Mouse (Mus musculus) midbrain, embryonic 13.5 days (tissue): Measurements from ENCODE around the gene Aox2. TPM values are rescaled to one million over a fixed set of nuclear protein-coding genes. Genes with fewer than 3 reads are reported as not detected.

ENCODE experiments used
- ATAC-seq: fragments of 200-750 bp; cut with Nextera tagmentation; 2 replicates; pipeline ENCODE4 v1.8.0; 2017; ENCODE audit warnings: mild to moderate bottlenecking, moderate TSS enrichment, moderate library complexity
- H3K27ac ChIP-seq: fragments of 300-500 bp; sonication (generic); 2 replicates; pipeline ENCODE4 v1.5.1; 2015; ENCODE audit warnings: inconsistent platforms, mild to moderate bottlenecking, moderate library complexity
- H3K27me3 ChIP-seq: fragments of 300-500 bp; sonication (generic); 2 replicates; pipeline ENCODE4 v1.6.1; 2015; ENCODE audit warnings: mild to moderate bottlenecking, inconsistent platforms
- H3K36me3 ChIP-seq: fragments of 300-500 bp; sonication (generic); 2 replicates; pipeline ENCODE4 v1.6.1; 2015; ENCODE audit warnings: mild to moderate bottlenecking, inconsistent platforms
- H3K4me1 ChIP-seq: fragments of 300-500 bp; sonication (generic); replicated peaks from 2 replicates; pipeline ENCODE4 v1.6.1; 2015; ENCODE audit warnings: inconsistent platforms
- H3K4me2 ChIP-seq: fragments of 300-500 bp; sonication (generic); replicated peaks from 2 replicates; pipeline ENCODE4 v1.6.1; 2015; ENCODE audit warnings: moderate library complexity, mild to moderate bottlenecking, inconsistent platforms
- H3K4me3 ChIP-seq: fragments of 300-500 bp; sonication (generic); replicated peaks from 2 replicates; pipeline ENCODE4 v1.5.1; 2015; ENCODE audit warnings: mild to moderate bottlenecking, inconsistent platforms
- H3K9ac ChIP-seq: fragments of 300-500 bp; sonication (generic); replicated peaks from 2 replicates; pipeline ENCODE4 v1.6.1; 2015; ENCODE audit warnings: mild to moderate bottlenecking, inconsistent platforms
- H3K9me3 ChIP-seq: fragments of 300-500 bp; sonication (generic); 2 replicates; pipeline ENCODE4 v1.6.1; 2016; ENCODE audit warnings: mild to moderate bottlenecking, inconsistent platforms
- WGBS: fragments of 180-500 bp; shearing (Covaris S2); methylation state at CpG from one replicate; pipeline ENCODE4 v1.1.7; 2015; 5-methylcytosine and 5-hydroxymethylcytosine counted together
- polyA plus RNA-seq: library from polyadenylated mRNA; unstranded; fragments of >200 nt; fragmentation: Nextera tagmentation; extraction: Ambion mirVana; gene quantifications from 2 replicates; pipeline ENCODE4 v1.2.1, GENCODE M21; 2015

Gene Aox2
- polyA plus RNA-seq, 1 experiment from 2014 or later: 0.05 TPM

GRCm38 (mm10) chr1:58308594-58308993 is 30.5 kb downstream of the Aox2 start:
- H3K4me2 ChIP-seq: no peak overlapping the region
- no peak for ATAC-seq
- WGBS: 89% methylated on average over 8 of the region's 8 CpGs

DNA sequence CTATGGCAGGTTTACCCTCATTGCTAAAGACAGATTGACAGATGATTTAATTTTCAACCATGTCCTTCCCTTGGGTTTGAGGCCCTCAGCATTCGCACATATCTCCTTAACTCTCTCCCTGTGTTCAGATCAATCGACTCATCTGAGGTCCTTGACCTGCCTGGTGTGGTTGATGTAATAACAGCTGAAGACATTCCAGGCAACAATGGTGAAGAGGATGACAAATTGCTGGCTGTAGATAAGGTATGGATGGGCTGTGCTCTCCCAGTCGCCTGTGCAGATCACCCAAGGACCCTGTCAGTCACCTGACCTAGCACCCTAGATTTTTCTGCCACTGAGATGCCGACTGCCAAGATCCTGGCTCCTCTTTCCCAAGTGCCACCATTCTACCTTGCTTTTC is 31.7 kb downstream of the Aox2 start:
- H3K9me3 ChIP-seq: no peaks in the 10 kb centered on the region
- ATAC-seq: no peak
- no peak overlapping the region for H3K4me3 ChIP-seq
- H3K36me3 ChIP-seq: no peaks in the 10 kb centered on the region
- H3K9ac ChIP-seq: no peak overlapping the region
- H3K27me3 ChIP-seq: no peaks in the 10 kb centered on the region
- no peak overlapping the region for H3K27ac ChIP-seq
- 91% methylated on average over 4 of the region's 4 CpGs for WGBS
- H3K4me2 ChIP-seq: no peak overlapping the region
- no peaks in the 10 kb centered on the region for H3K4me1 ChIP-seq

More at GRCm38 (mm10) chr1:58308594-58308993, 30.5 kb downstream of the Aox2 start:
- no peak overlapping the region for H3K4me3 ChIP-seq
- H3K27ac ChIP-seq: no peak overlapping the region
- H3K9ac ChIP-seq: no peak overlapping the region
- H3K9me3 ChIP-seq: no peaks in the 10 kb centered on the region
- H3K36me3 ChIP-seq: no peaks in the 10 kb centered on the region
- H3K4me1 ChIP-seq: no peaks in the 10 kb centered on the region
- no peaks in the 10 kb centered on the region for H3K27me3 ChIP-seq

GRCm38 (mm10) chr1:58311221-58311864 is 33.2 kb downstream of the Aox2 start:
- no peak overlapping the region for H3K27ac ChIP-seq
- ATAC-seq: no peak
- no peaks in the 10 kb centered on the region for H3K9me3 ChIP-seq
- H3K9ac ChIP-seq: no peak overlapping the region
- no peak overlapping the region for H3K4me2 ChIP-seq
- no peaks in the 10 kb centered on the region for H3K27me3 ChIP-seq
- H3K4me1 ChIP-seq: no peaks in the 10 kb centered on the region
- WGBS: 87% methylated on average over 7 of the region's 7 CpGs
- no peak overlapping the region for H3K4me3 ChIP-seq
- no peaks in the 10 kb centered on the region for H3K36me3 ChIP-seq

DNA sequence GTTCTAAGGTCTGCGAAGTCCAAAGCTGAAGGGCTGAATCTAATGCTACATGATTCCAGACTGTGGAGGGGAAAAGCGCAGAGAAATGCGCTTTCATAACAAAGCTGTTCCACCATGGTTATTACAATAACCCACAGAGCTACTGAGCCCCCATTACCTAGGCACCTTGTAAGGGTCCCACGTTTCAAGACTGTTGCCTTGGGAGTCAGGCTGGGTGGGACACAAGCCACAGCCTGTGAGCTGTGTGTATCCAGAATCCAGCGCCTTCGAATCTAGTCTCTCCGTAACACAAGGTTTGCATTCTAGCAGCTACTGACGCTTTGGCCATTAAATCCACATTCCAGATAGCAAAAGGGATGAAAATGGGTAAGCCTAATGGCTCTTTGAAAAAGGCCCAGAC is 35.0 kb downstream of the Aox2 start:
- Histone ChIP-seq H3K4me1 (no peaks in the 10 kb centered on the region), H3K9ac (no peak overlapping the region), H3K27me3 (no peaks in the 10 kb centered on the region), H3K27ac (no peak overlapping the region), H3K4me3 (no peak overlapping the region), H3K36me3 (no peaks in the 10 kb centered on the region), H3K9me3 (no peaks in the 10 kb centered on the region), H3K4me2 (no peak overlapping the region)
- WGBS: 88% methylated on average over 8 of the region's 8 CpGs
- ATAC-seq: no peak

- Histone ChIP-seq H3K9me3 (no peaks in the 10 kb centered on the region), H3K27me3 (no peaks in the 10 kb centered on the region), H3K4me3 (no peak overlapping the region), H3K4me1 (no peaks in the 10 kb centered on the region), H3K4me2 (no peak overlapping the region), H3K9ac (no peak overlapping the region), H3K36me3 (no peaks in the 10 kb centered on the region), H3K27ac (no peak overlapping the region)
- ATAC-seq: no peak
- 71% methylated on average over 6 of the region's 6 CpGs for WGBS
These were observed 37.4 kb downstream of the Aox2 start for GRCm38 (mm10) chr1:58315532-58315931.

GRCm38 (mm10) chr1:58333222-58333621 is 55.1 kb downstream of the Aox2 start:
- Histone ChIP-seq H3K4me3 (peak overlapping the region; percentile 14), H3K27ac (no peak overlapping the region), H3K9me3 (0 out of 2 replicates have a peak, but pooled peaks cover 4% of the 10 kb centered on the region), H3K4me2 (peak overlapping the region; percentile 47), H3K27me3 (no peaks in the 10 kb centered on the region), H3K9ac (peak overlapping the region; percentile 55; the same call in 1 of the 2 replicates), H3K4me1 (peaks cover 10% of the 10 kb centered on the region), H3K36me3 (no peaks in the 10 kb centered on the region)
- ATAC-seq: no peak
- 34% methylated on average over 4 of the region's 4 CpGs for WGBS

DNA sequence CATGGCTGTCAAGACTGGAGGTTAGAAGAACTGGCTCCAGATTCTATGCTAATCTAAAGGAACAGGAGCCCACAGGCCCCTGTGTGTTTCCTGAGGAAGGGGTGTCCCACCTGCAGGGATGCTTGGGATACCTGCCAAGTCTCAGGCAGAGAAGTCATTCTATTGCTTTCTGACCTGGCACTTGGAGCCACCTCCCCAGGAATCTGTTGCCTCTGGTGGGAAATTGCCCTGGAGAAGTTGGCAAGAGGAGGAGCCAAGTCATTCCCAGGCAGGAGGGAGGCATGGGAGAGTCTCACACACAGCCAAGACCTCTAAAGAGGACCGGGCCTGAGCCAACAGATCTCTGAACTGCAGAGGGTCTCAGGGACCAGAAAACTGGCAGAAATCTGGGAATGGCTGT is 61.8 kb downstream of the Aox2 start:
- Histone ChIP-seq H3K36me3 (no peaks in the 10 kb centered on the region), H3K4me1 (no peaks in the 10 kb centered on the region), H3K27me3 (no peaks in the 10 kb centered on the region), H3K4me2 (no peak overlapping the region), H3K9ac (no peak overlapping the region), H3K27ac (no peak overlapping the region), H3K4me3 (no peak overlapping the region), H3K9me3 (0 out of 2 replicates have a peak, but pooled peaks cover 4% of the 10 kb centered on the region)
- no peak for ATAC-seq
- 79% methylated on average over 1 of the region's 1 CpGs for WGBS

- Histone ChIP-seq H3K9me3 (0 out of 2 replicates have a peak, but pooled peaks cover 4% of the 10 kb centered on the region), H3K27ac (no peak overlapping the region), H3K36me3 (no peaks in the 10 kb centered on the region), H3K27me3 (no peaks in the 10 kb centered on the region), H3K9ac (no peak overlapping the region), H3K4me3 (no peak overlapping the region), H3K4me2 (no peak overlapping the region), H3K4me1 (no peaks in the 10 kb centered on the region)
- no peak for ATAC-seq
- WGBS: 52% methylated on average over 7 of the region's 7 CpGs
These were observed 63.5 kb downstream of the Aox2 start for GRCm38 (mm10) chr1:58341576-58341975.

GRCm38 (mm10) chr1:58343861-58344260 is 65.7 kb downstream of the Aox2 start:
- no peak for ATAC-seq
- Histone ChIP-seq H3K9me3 (no peaks in the 10 kb centered on the region), H3K9ac (no peak overlapping the region), H3K27ac (no peak overlapping the region), H3K4me2 (no peak overlapping the region), H3K36me3 (no peaks in the 10 kb centered on the region), H3K4me1 (no peaks in the 10 kb centered on the region), H3K4me3 (no peak overlapping the region), H3K27me3 (no peaks in the 10 kb centered on the region)
- WGBS: 91% methylated on average over 4 of the region's 4 CpGs

- H3K9ac ChIP-seq: no peak overlapping the region
- 89% methylated on average over 5 of the region's 5 CpGs for WGBS
- H3K36me3 ChIP-seq: no peaks in the 10 kb centered on the region
- H3K4me1 ChIP-seq: no peaks in the 10 kb centered on the region
- H3K27me3 ChIP-seq: no peaks in the 10 kb centered on the region
- H3K4me3 ChIP-seq: no peak overlapping the region
- ATAC-seq: no peak
- H3K27ac ChIP-seq: no peak overlapping the region
- no peak overlapping the region for H3K4me2 ChIP-seq
- no peaks in the 10 kb centered on the region for H3K9me3 ChIP-seq
These were observed 66.4 kb downstream of the Aox2 start for GRCm38 (mm10) chr1:58344570-58344969.

- Histone ChIP-seq H3K27ac (no peak overlapping the region), H3K4me3 (no peak overlapping the region), H3K36me3 (no peaks in the 10 kb centered on the region), H3K4me2 (no peak overlapping the region), H3K9me3 (no peaks in the 10 kb centered on the region), H3K9ac (no peak overlapping the region), H3K27me3 (no peaks in the 10 kb centered on the region), H3K4me1 (no peaks in the 10 kb centered on the region)
- WGBS: 94% methylated on average over 14 of the region's 14 CpGs
- ATAC-seq: no peak
These were observed 68.0 kb downstream of the Aox2 start for GRCm38 (mm10) chr1:58346159-58346558.

- WGBS: 85% methylated on average over 6 of the region's 6 CpGs
- Histone ChIP-seq H3K27me3 (no peaks in the 10 kb centered on the region), H3K27ac (no peak overlapping the region), H3K4me1 (no peaks in the 10 kb centered on the region), H3K36me3 (no peaks in the 10 kb centered on the region), H3K9me3 (no peaks in the 10 kb centered on the region), H3K4me2 (no peak overlapping the region), H3K4me3 (no peak overlapping the region), H3K9ac (no peak overlapping the region)
- ATAC-seq: no peak
These were observed 70.6 kb downstream of the Aox2 start for GRCm38 (mm10) chr1:58348712-58349111.
